Mouse (Mus musculus) bone marrow macrophage, adult 2 months (primary cell): ENCODE measurements at regions not wholly inside any gene's neighbourhood (a gene's known extent, or its start where the extent isn't known, plus 50 kb on each side); places are given as distances from the start of the nearest gene placed in this dataset.

ENCODE experiments used
- H3K27ac ChIP-seq: 2 replicates; pipeline ENCODE4 v1.5.1; 2012; ENCODE audit warnings: low read depth, low read length; ENCODE audit not compliant: insufficient read depth
- H3K4me1 ChIP-seq: 2 replicates; pipeline ENCODE4 v1.6.1; 2012; ENCODE audit warnings: low read length; ENCODE audit not compliant: control insufficient read depth, insufficient read depth
- H3K4me3 ChIP-seq: 2 replicates; pipeline ENCODE4 v1.5.1; 2012; ENCODE audit warnings: mild to moderate bottlenecking, low read length, moderate library complexity; ENCODE audit not compliant: insufficient read depth
- CTCF ChIP-seq: IDR thresholded peaks from 2 replicates; pipeline ENCODE4 v1.5.1; 2012; ENCODE audit warnings: low read depth, mild to moderate bottlenecking, low read length, moderate library complexity
- POLR2A ChIP-seq: IDR thresholded peaks from 2 replicates; pipeline ENCODE4 v1.6.1; 2012; ENCODE audit warnings: mild to moderate bottlenecking, low read depth, low read length, borderline replicate concordance

GRCm38 (mm10) chr12:86579716-86580115 is 98.8 kb upstream of the Vash1 start:
- TF ChIP-seq POLR2A (no peak), CTCF (no peak)
- no peak overlapping the region for H3K27ac ChIP-seq
- no peaks in the 10 kb centered on the region for H3K4me1 ChIP-seq
- H3K4me3 ChIP-seq = no peak overlapping the region

- H3K4me1 ChIP-seq = no peaks in the 10 kb centered on the region
- H3K27ac ChIP-seq = no peak overlapping the region
- H3K4me3 ChIP-seq = no peak overlapping the region
- TF ChIP-seq CTCF (no peak), POLR2A (no peak)
Observed at GRCm38 (mm10) chr12:86580132-86580718, 98.3 kb upstream of the Vash1 start.

GRCm38 (mm10) chr12:86582076-86582475 is 96.4 kb upstream of the Vash1 start:
- Histone ChIP-seq H3K4me1 (no peaks in the 10 kb centered on the region), H3K27ac (no peak overlapping the region), H3K4me3 (no peak overlapping the region)
- TF ChIP-seq CTCF = no peak
- TF ChIP-seq POLR2A = no peak

- H3K27ac ChIP-seq = no peak overlapping the region
- no peak overlapping the region for H3K4me3 ChIP-seq
- TF ChIP-seq POLR2A (no peak), CTCF (no peak)
- H3K4me1 ChIP-seq = no peaks in the 10 kb centered on the region
Observed at GRCm38 (mm10) chr12:86588010-86588409, 90.5 kb upstream of the Vash1 start.

GRCm38 (mm10) chr12:86592509-86592908 is 86.0 kb upstream of the Vash1 start:
- no peaks in the 10 kb centered on the region for H3K4me1 ChIP-seq
- no peak for TF ChIP-seq CTCF
- TF ChIP-seq POLR2A = no peak
- H3K27ac ChIP-seq = no peak overlapping the region
- H3K4me3 ChIP-seq = no peak overlapping the region

- Histone ChIP-seq H3K27ac (no peak overlapping the region), H3K4me1 (no peaks in the 10 kb centered on the region), H3K4me3 (no peak overlapping the region)
- TF ChIP-seq POLR2A (no peak), CTCF (no peak)
Observed at GRCm38 (mm10) chr12:86594647-86595046, 83.9 kb upstream of the Vash1 start.

GRCm38 (mm10) chr12:86600041-86600440 is 78.5 kb upstream of the Vash1 start:
- Histone ChIP-seq H3K4me3 (no peak overlapping the region), H3K27ac (no peak overlapping the region), H3K4me1 (no peaks in the 10 kb centered on the region)
- TF ChIP-seq CTCF (no peak), POLR2A (no peak)

- TF ChIP-seq CTCF (no peak), POLR2A (no peak)
- Histone ChIP-seq H3K4me3 (no peak overlapping the region), H3K4me1 (no peaks in the 10 kb centered on the region), H3K27ac (no peak overlapping the region)
Observed at GRCm38 (mm10) chr12:86603521-86603920, 75.0 kb upstream of the Vash1 start.

- TF ChIP-seq CTCF (no peak), POLR2A (no peak)
- Histone ChIP-seq H3K27ac (no peak overlapping the region), H3K4me3 (no peak overlapping the region), H3K4me1 (peaks cover 6% of the 10 kb centered on the region; the same call in 1 of the 2 replicates)
Observed at GRCm38 (mm10) chr12:86612431-86613040, 66.0 kb upstream of the Vash1 start.

GRCm38 (mm10) chr12:86614156-86614555 is 64.3 kb upstream of the Vash1 start:
- TF ChIP-seq POLR2A (no peak), CTCF (peak; percentile 29; the same call in 1 of the 2 replicates)
- Histone ChIP-seq H3K4me3 (no peak overlapping the region), H3K27ac (no peak overlapping the region), H3K4me1 (peaks cover 6% of the 10 kb centered on the region; the same call in 1 of the 2 replicates)
